8 mouse cellular contexts compared by ENCODE assay signal in the genomic region with DNA sequence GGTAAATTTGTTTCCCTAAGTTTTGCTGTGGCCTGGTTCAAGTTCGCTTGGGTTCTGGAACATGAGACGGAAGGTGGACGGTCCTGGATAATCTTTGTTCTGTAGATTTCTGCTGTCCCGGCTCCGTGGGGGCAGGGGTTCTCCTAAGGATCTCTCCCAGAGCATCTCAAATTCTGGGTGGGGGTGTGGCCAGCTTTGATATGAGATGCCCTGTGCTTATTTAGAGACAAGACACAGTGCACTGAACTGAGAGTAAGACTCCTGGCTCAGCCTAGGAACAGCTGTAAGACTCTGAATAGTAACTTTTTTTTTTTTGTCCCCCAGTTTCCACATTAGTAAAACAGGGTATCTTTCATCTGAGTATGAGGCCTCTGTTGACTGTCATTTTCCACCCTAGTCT. TPM values are rescaled to one million over a fixed set of nuclear protein-coding genes. Genes with fewer than 3 reads are reported as not detected.
A peak's percentile ranks its signal among the peaks of the same experiment; 100 is the strongest.
DNase-seq lines count a peak whose midpoint lies in the region; ATAC-seq and TF ChIP-seq lines count a peak whose summit lies in the region.

No protein-coding gene starts in this region.

- peak overlapping the region; percentile 66; the same call in 1 of the 2 replicates for H3K27ac ChIP-seq in lung, postnatal 0 days (ENCODE audit: low read length)
- H3K27ac ChIP-seq in hindbrain, embryonic 16.5 days (ENCODE audit: low read depth, low read length), result peak overlapping the region; percentile 75; the same call in 1 of the 2 replicates
- no peak overlapping the region for H3K27ac ChIP-seq in midbrain, postnatal 0 days (ENCODE audit: low read depth, low read length)

- no peaks in the 10 kb centered on the region for H3K9me3 ChIP-seq in lung, postnatal 0 days (ENCODE audit: low read length)
- H3K9me3 ChIP-seq in hindbrain, embryonic 16.5 days (ENCODE audit: control insufficient read depth, low read length), result no peaks in the 10 kb centered on the region
- H3K9me3 ChIP-seq in midbrain, postnatal 0 days (ENCODE audit: low read length), result no peaks in the 10 kb centered on the region

- H3K27me3 ChIP-seq in lung, postnatal 0 days (replicated peaks; ENCODE audit: insufficient read depth, low read length), result no peaks in the 10 kb centered on the region
- no peaks in the 10 kb centered on the region for H3K27me3 ChIP-seq in hindbrain, embryonic 16.5 days (replicated peaks; ENCODE audit: control insufficient read depth, insufficient read depth, low read length)
- H3K27me3 ChIP-seq in midbrain, postnatal 0 days (ENCODE audit: insufficient read depth, low read length), result no peaks in the 10 kb centered on the region

- no peaks in the 10 kb centered on the region for H3K4me1 ChIP-seq in lung, postnatal 0 days (ENCODE audit: insufficient read depth, low read depth, low read length)
- peaks cover 10% of the 10 kb centered on the region for H3K4me1 ChIP-seq in hindbrain, embryonic 16.5 days (ENCODE audit: control insufficient read depth, insufficient read depth, low read depth, low read length)
- no peaks in the 10 kb centered on the region for H3K4me1 ChIP-seq in midbrain, postnatal 0 days (ENCODE audit: insufficient read depth, low read length)

- TF ChIP-seq CTCF in lung, postnatal 0 days (IDR thresholded peaks at IDR 0.05), result no peak
- TF ChIP-seq CTCF in midbrain, postnatal 0 days (IDR thresholded peaks at IDR 0.05), result no peak

- DNase-seq in CD4-positive, CD25-positive, alpha-beta regulatory T cell, adult 2 months (ENCODE audit: low read depth, low spot score), result peak; percentile 17
- peak; percentile 11 for DNase-seq in lung, postnatal 0 days (ENCODE audit: low spot score)
- DNase-seq in lung, postnatal 36 days, result no peak
- DNase-seq in midbrain, postnatal 0 days (ENCODE audit: low spot score), result no peak
- no peak for DNase-seq in ovary, adult 18-20 months (ENCODE audit: low spot score)
- no peak for DNase-seq in cerebellum, adult 8-10 months

- no peak for TF ChIP-seq EP300 in lung, postnatal 0 days (IDR thresholded peaks at IDR 0.05)

- no peaks in the 10 kb centered on the region for H3K36me3 ChIP-seq in lung, postnatal 0 days (ENCODE audit: insufficient read depth, low read length)
- H3K36me3 ChIP-seq in hindbrain, embryonic 16.5 days (ENCODE audit: control insufficient read depth, insufficient read depth, low read length), result no peaks in the 10 kb centered on the region
- peaks cover 6% of the 10 kb centered on the region; the same call in 1 of the 2 replicates for H3K36me3 ChIP-seq in midbrain, postnatal 0 days (ENCODE audit: insufficient read depth, low read length)

- peak overlapping the region; percentile 81 for H3K4me2 ChIP-seq in lung, postnatal 0 days (replicated peaks; ENCODE audit: low read depth, low read length)
- H3K4me2 ChIP-seq in hindbrain, embryonic 16.5 days (ENCODE audit: low read length), result peak overlapping the region; percentile 94
- H3K4me2 ChIP-seq in midbrain, postnatal 0 days (ENCODE audit: low read depth, low read length, poor library complexity, severe bottlenecking), result peak overlapping the region; percentile 54

- peak overlapping the region; percentile 59 for H3K4me3 ChIP-seq in lung, postnatal 0 days (ENCODE audit: low read depth, low read length)
- H3K4me3 ChIP-seq in hindbrain, embryonic 16.5 days (ENCODE audit: low read length), result peak overlapping the region; percentile 78
- H3K4me3 ChIP-seq in midbrain, postnatal 0 days (ENCODE audit: low read depth, low read length), result peak overlapping the region; percentile 67

- 1% methylated on average over 5 of the region's 5 CpGs for WGBS in lung, postnatal 0 days
- 2% methylated on average over 5 of the region's 5 CpGs for WGBS in hindbrain, embryonic 16.5 days
- 2% methylated on average over 5 of the region's 5 CpGs for WGBS in midbrain, postnatal 0 days

- H3K9ac ChIP-seq in lung, postnatal 0 days (replicated peaks; ENCODE audit: low read depth), result peak overlapping the region; percentile 60
- peak overlapping the region; percentile 76 for H3K9ac ChIP-seq in hindbrain, embryonic 16.5 days (ENCODE audit: low read depth, low read length)
- H3K9ac ChIP-seq in midbrain, postnatal 0 days (replicated peaks; ENCODE audit: low read length, poor library complexity, severe bottlenecking), result peak overlapping the region; percentile 71; the same call in 1 of the 2 replicates

- ATAC-seq in CD4-positive, CD25-positive, alpha-beta regulatory T cell, adult 4 months, result no peak
- ATAC-seq in lung, postnatal 0 days, result no peak
- ATAC-seq in hindbrain, embryonic 16.5 days, result no peak
- ATAC-seq in midbrain, postnatal 0 days (ENCODE audit: low FRiP score), result no peak

RNA-seq across cellular contexts. Expression of gene Ccdc134, which starts 0.7 kb away (rescaled TPM):
- polyA plus RNA-seq in CD4-positive, CD25-positive, alpha-beta regulatory T cell, adult 4 months (2017; shearing (Covaris generic)), result 10 to 100 TPM; 18.5 to 26.0 TPM
- polyA plus RNA-seq in lung, postnatal 0 days (2015; fragmentation: Nextera tagmentation; extraction: Ambion mirVana), result 10.4 and 10.8 TPM in 2 replicates
- polyA plus RNA-seq in hindbrain, embryonic 16.5 days (2015; fragmentation: Nextera tagmentation; extraction: Ambion mirVana), result 10.6 and 11.9 TPM in 2 replicates
- 8.4 and 8.7 TPM in 2 replicates for total RNA-seq in midbrain, postnatal 0 days (2014; rRNA removed)
- polyA plus RNA-seq in midbrain, postnatal 0 days (2015; fragmentation: Nextera tagmentation; extraction: Ambion mirVana), result 6.9 and 7.7 TPM in 2 replicates

RNA-seq across cellular contexts. Expression of gene Srebf2, which starts 18.6 kb away (rescaled TPM):
- polyA plus RNA-seq in CD4-positive, CD25-positive, alpha-beta regulatory T cell, adult 4 months (2017; shearing (Covaris generic)), result 10 to 100 TPM; 32.2 to 56.0 TPM
- polyA plus RNA-seq in lung, postnatal 0 days (2015; fragmentation: Nextera tagmentation; extraction: Ambion mirVana), result 113 and 115 TPM in 2 replicates
- 179 and 196 TPM in 2 replicates for polyA plus RNA-seq in hindbrain, embryonic 16.5 days (2015; fragmentation: Nextera tagmentation; extraction: Ambion mirVana)
- 204 and 245 TPM in 2 replicates for total RNA-seq in midbrain, postnatal 0 days (2014; rRNA removed)
- polyA plus RNA-seq in midbrain, postnatal 0 days (2015; fragmentation: Nextera tagmentation; extraction: Ambion mirVana), result 141 and 150 TPM in 2 replicates

RNA-seq across cellular contexts. Expression of gene Mei1, which starts 58.6 kb away (rescaled TPM):
- not detected for polyA plus RNA-seq in CD4-positive, CD25-positive, alpha-beta regulatory T cell, adult 4 months (2017; shearing (Covaris generic))
- polyA plus RNA-seq in lung, postnatal 0 days (2015; fragmentation: Nextera tagmentation; extraction: Ambion mirVana), result not detected in 2 replicates
- polyA plus RNA-seq in hindbrain, embryonic 16.5 days (2015; fragmentation: Nextera tagmentation; extraction: Ambion mirVana), result 0.06 and 0.11 TPM in 2 replicates
- not detected in 2 replicates for total RNA-seq in midbrain, postnatal 0 days (2014; rRNA removed)
- 0.12 and 0.16 TPM in 2 replicates for polyA plus RNA-seq in midbrain, postnatal 0 days (2015; fragmentation: Nextera tagmentation; extraction: Ambion mirVana)

Comparison
In these comparisons a context has a peak if more than half of its experiments do, and no peak if none do; other contexts are left out.
1. DNase-seq: peak in CD4-positive, CD25-positive, alpha-beta regulatory T cell, adult 2 months (single experiment) and lung, postnatal 0 days (single experiment); none in lung, postnatal 36 days (single experiment), midbrain, postnatal 0 days (single experiment), ovary, adult 18-20 months (single experiment) and cerebellum, adult 8-10 months (single experiment).
2. Peak in every context shown above with its lines, with median percentiles within 50 percentile points of each other: H3K4me2 ChIP-seq, H3K4me3 ChIP-seq and H3K9ac ChIP-seq.